Comparison of ENCODE assay signal across 8 mouse cellular contexts in genomic region chr5:66619195-66619594, GRCm38 (mm10). TPM values are rescaled to one million over a fixed set of nuclear protein-coding genes. Genes with fewer than 3 reads are reported as not detected.
DNase-seq lines count a peak whose midpoint lies in the region; ATAC-seq lines count a peak whose summit lies in the region.

No protein-coding gene starts in this region.

- no peak overlapping the region for H3K4me3 ChIP-seq in liver, embryonic 12.5 days

- no peaks in the 10 kb centered on the region for H3K9me3 ChIP-seq in liver, embryonic 12.5 days (replicated peaks)

- no peak for ATAC-seq in liver, embryonic 12.5 days
- ATAC-seq in CD4-positive, CD25-positive, alpha-beta regulatory T cell, adult 4 months: no peak
- no peak for ATAC-seq in megakaryocyte-erythroid progenitor cell, adult 5-6 weeks (replicated peaks; ENCODE audit: low FRiP score, low TSS enrichment, poor library complexity, severe bottlenecking)

- H3K9ac ChIP-seq in liver, embryonic 12.5 days: no peak overlapping the region

- peak; percentile 31 to 45 for DNase-seq in cerebellum, postnatal 10 days
- DNase-seq in cerebellum, adult 9-10 months: no peak
- peak; percentile 13 for DNase-seq in retina, embryonic 14.5 days (ENCODE audit: low spot score)
- no peak for DNase-seq in retina, postnatal 1 day
- DNase-seq in ovary, adult 18-20 months (ENCODE audit: low spot score): no peak

- H3K4me2 ChIP-seq in liver, embryonic 12.5 days: peak overlapping the region; percentile 73

- H3K27me3 ChIP-seq in liver, embryonic 12.5 days (replicated peaks): peaks cover 79% of the 10 kb centered on the region

- H3K4me1 ChIP-seq in liver, embryonic 12.5 days: peaks cover 19% of the 10 kb centered on the region; the same call in 1 of the 2 replicates

- H3K27ac ChIP-seq in liver, embryonic 12.5 days: no peak overlapping the region

- H3K36me3 ChIP-seq in liver, embryonic 12.5 days: no peaks in the 10 kb centered on the region

- 25% methylated on average over 11 of the region's 11 CpGs for WGBS in liver, embryonic 12.5 days (ENCODE audit: insufficient replicate concordance)

RNA-seq across cellular contexts. Expression of gene Apbb2, which starts 0.6 kb away (rescaled TPM):
- polyA plus RNA-seq in liver, embryonic 12.5 days (2016; fragmentation: Nextera tagmentation; extraction: Ambion mirVana): 5.9 and 6.1 TPM in 2 replicates
- polyA plus RNA-seq in CD4-positive, CD25-positive, alpha-beta regulatory T cell, adult 4 months (2017; shearing (Covaris generic)): 1 to 10 TPM in 1 of 2 experiments, under 1 TPM in 1; 0.93 to 6.7 TPM
- 2.4 and 2.5 TPM in 2 replicates for total RNA-seq in megakaryocyte-erythroid progenitor cell, adult 5-6 weeks (2014; fragmentation: Nextera tagmentation)
- total RNA-seq in megakaryocyte-erythroid progenitor cell, adult 5-6 weeks (2017): 1.9 TPM in 1 of 2 replicates, not detected in the other

RNA-seq across cellular contexts. Expression of gene Uchl1, which starts 56.7 kb away (rescaled TPM):
- polyA plus RNA-seq in liver, embryonic 12.5 days (2016; fragmentation: Nextera tagmentation; extraction: Ambion mirVana): 3.0 and 7.1 TPM in 2 replicates
- not detected for polyA plus RNA-seq in CD4-positive, CD25-positive, alpha-beta regulatory T cell, adult 4 months (2017; shearing (Covaris generic))
- total RNA-seq in megakaryocyte-erythroid progenitor cell, adult 5-6 weeks (2014; fragmentation: Nextera tagmentation): 0.48 TPM in 1 of 2 replicates, not detected in the other
- total RNA-seq in megakaryocyte-erythroid progenitor cell, adult 5-6 weeks (2017): 1.4 TPM in 1 of 2 replicates, not detected in the other

Comparison
In these comparisons a context has a peak if more than half of its experiments do, and no peak if none do; other contexts are left out.
1. DNase-seq: peak in cerebellum, postnatal 10 days (2 of 2) and retina, embryonic 14.5 days (single experiment); none in cerebellum, adult 9-10 months (single experiment), retina, postnatal 1 day (single experiment) and ovary, adult 18-20 months (single experiment).